Mouse (Mus musculus): ENCODE measurements around the gene Rnf113a2.

- TF ChIP-seq CTCF (IDR thresholded peaks at IDR 0.05; ENCODE audit: low read depth) (no peak), EP300 (optimal IDR thresholded peaks at IDR 0.05) (no peak)
These were observed 18.4 kb upstream of the Rnf113a2 start for GRCm38 (mm10) chr12:84398629-84399028.
